Mouse (Mus musculus) liver, embryonic 18 days (tissue): ENCODE results near the gene Upp2. TPM values are rescaled to one million over a fixed set of nuclear protein-coding genes. Genes with fewer than 3 reads are reported as not detected.

ENCODE experiments used
- polyA plus RNA-seq: library from polyadenylated mRNA; depleted of rRNA; stranded (reverse); fragments of >200 nt; gene quantifications from 2 replicates; pipeline ENCODE4 v1.2.3, GENCODE M21; 2012; rRNA removed

Upp2 gene
- 12.4 and 19.6 TPM in 2 replicates for polyA plus RNA-seq

DNA sequence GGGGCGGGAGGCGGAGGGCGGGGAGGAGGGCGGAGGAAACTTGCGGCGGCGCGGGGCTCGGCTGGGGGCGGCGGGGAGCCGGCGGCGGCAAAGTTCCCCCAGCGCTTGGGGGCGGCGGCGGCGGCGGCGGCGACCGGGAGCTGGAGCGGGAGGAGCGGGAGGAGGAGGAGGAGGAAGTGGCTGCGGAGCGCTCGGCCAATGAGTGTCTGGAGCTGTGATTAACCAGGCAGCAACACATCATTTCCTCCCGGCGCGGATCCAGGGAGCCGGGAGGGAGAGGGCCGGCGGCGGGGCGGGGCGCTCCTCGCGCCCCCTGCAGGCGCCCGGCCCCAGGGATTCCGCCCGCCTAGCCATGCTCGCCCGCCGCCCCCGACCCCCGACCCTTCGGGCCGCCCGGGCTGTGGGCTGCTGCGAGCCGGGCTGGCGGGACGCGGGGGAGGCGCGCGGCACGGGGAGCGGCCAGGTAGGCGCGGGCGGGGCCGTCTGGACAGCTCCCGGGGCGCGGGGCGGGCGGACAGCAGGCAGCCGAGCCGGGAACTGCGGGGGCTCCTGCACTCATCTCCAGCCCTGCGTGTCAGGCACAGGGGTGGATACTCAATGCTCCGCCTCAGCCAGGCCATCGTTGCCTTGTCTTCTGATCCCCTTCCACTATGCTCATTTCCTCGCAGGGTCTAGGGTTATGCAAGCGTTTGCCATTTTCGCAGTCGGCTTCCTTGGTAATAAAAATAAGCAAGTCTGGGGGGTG, at the start of gene Upp2, which contains the start of gene Acvr1:
Gene Upp2, plus strand, starts transcription at position 233 of the 745 bp plus-strand sequence.
Gene Acvr1, minus strand, starts transcription at position 92 of the 745 bp plus-strand sequence.

Other genes with a start within 250 kb of the Upp2 start
- gene Acvr1c, start 209.4 kb upstream of the Upp2 start, polyA plus RNA-seq, result 0.01 TPM in 2 replicates
- gene Gm17409, start 97.2 kb upstream of the Upp2 start, polyA plus RNA-seq, result not detected in 2 replicates
- 4.3 and 4.8 TPM in 2 replicates for gene Acvr1, start 141 bp upstream of the Upp2 start, polyA plus RNA-seq